Mouse (Mus musculus) inflammation-experienced regulatory T-cells, adult 6 months (primary cell): ENCODE measurements around the gene Plekha4. TPM values are rescaled to one million over a fixed set of nuclear protein-coding genes. Genes with fewer than 3 reads are reported as not detected.
A peak's percentile ranks its signal among the peaks of the same experiment; 100 is the strongest.

Experiments used
- ATAC-seq: one replicate; pipeline ENCODE4 v1.8.0; 2017
- polyA plus RNA-seq, 3 experiments: library from polyadenylated mRNA; unstranded; fragments of 100-300 nt; shearing (Covaris generic); gene quantifications; one replicate each; pipeline ENCODE4 v1.2.1; 2017

Plekha4 gene
- polyA plus RNA-seq, 3 experiments from 2014 or later: 0.36 to 0.78 (median 0.53) TPM

DNA sequence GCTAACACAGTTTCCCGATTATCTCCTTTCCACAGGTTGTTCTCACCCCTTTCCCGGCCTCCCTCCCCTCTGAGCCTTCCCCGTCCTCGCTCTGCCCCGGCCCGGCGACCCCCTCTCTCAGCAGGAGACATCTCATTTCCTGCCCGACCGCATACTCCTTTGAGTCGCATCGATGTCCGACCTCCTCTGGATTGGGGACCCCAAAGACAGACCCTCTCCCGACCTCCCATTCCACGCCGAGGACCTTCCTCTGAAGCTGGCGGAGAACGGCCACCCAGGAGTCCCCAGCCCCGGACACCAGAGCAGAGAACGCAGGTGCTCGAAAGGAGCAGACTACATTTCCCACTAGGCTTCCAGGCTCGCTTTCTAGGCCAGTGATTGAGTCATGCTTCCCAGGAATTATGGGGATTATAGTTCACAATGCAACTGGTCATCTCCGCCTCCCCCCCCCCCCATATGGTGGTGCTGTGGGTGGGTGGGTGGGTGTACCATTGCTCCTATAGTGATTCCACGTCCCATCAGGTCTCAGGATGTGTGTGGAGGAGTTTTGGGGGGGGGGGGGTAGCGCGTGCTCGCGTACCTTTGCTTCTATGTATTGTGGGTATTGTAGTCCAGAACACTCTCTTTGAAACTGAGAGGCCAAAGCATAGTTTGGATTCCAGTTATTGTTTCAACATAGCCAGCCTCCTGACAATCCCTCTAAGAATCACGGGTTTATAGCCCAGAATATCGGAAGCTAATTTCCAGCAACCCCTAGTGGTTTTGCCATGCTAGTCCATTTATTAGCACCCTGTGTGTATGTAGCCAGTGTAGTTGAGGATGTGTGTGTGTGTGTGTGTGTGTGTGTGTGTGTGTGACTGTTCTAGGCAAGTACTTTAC, 12.3 kb downstream of the Plekha4 start:
- no peak for ATAC-seq

- no peak for ATAC-seq
Measured at GRCm38 (mm10) chr7:45539095-45539494, 13.0 kb downstream of the Plekha4 start.

GRCm38 (mm10) chr7:45540213-45540612, 14.1 kb downstream of the Plekha4 start:
- ATAC-seq: no peak

DNA sequence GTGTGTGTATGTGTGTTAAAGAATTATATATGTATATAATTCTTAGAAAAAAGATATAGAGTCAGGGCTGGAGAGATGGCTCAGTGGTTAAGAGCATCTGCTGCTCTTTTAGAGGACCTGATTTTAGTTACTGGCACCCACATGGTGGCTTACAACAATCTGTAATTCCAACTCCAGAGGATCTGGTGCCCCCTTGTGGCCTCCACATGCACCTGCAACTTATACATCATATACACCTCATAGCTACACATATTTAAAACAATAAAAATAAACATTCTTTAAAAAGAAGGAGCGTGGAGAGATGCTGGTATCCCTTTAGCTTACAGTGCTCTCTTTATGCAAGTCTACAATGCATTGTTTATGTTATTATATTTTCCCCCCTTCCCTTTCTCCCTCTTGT, 18.4 kb downstream of the Plekha4 start:
- ATAC-seq: no peak

GRCm38 (mm10) chr7:45549641-45550436, 23.7 kb downstream of the Plekha4 start:
- ATAC-seq: no peak

DNA sequence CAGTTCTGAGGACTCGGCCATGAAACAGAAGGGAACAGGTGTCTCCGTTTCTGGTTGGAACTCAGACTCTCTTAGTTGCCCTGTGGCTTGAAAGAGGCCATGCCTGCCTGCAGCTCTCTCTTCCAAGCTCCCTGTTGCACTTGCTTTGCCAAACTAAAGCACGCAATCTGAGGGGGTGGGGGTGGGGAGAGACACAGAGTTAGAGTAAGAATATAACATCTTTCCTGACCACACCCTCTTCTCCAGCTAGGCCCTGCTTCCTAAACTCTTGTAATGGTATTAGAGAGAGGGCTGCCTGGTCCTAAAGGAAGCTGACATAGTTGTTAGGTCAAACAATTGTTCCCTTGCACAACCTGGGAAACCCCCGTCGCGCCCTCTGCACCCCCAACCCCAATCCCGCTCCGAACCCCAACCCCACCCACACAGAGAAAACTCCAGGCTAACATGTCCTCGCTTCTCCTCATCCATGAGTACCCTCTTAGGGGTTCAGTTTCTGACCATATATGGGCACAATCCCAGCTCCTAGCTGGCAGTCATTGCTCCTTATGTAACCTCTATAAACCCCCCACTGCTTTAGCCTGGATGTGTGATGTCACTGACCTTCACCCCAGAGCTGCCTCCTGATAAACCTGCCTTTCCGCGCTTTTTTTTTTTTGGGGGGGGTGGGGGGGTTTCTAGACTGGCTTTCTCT, 24.8 kb downstream of the Plekha4 start:
- no peak for ATAC-seq

- no peak for ATAC-seq
Measured at GRCm38 (mm10) chr7:45551512-45551883, 25.4 kb downstream of the Plekha4 start.

- ATAC-seq: no peak
Measured at GRCm38 (mm10) chr7:45553519-45553918, 27.4 kb downstream of the Plekha4 start.

GRCm38 (mm10) chr7:45553990-45554389, 27.9 kb downstream of the Plekha4 start:
- ATAC-seq: no peak

DNA sequence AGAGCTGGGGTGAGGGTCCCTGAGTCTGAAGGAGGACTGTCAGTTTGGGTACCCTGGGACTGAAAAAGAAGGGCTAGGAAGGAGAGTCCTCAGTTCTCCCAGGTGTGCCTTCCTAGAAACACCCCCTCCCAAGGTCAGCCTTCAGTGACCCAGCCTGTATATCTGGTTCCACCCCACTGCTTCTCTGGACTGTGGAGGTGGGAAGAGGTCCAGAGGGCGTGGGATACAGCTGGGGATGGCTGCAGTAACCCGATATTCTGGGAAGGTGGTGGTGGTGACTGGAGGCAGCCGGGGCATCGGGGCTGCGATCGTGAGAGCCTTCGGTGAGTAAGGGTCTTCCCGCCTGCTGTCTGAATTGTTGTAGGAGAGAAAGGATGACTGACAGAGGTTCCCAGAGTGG, 28.6 kb downstream of the Plekha4 start, which contains the start of gene Hsd17b14:
Gene Hsd17b14 (plus strand): TSS at position 150 of the 400 bp plus-strand sequence.
- ATAC-seq: no peak

DNA sequence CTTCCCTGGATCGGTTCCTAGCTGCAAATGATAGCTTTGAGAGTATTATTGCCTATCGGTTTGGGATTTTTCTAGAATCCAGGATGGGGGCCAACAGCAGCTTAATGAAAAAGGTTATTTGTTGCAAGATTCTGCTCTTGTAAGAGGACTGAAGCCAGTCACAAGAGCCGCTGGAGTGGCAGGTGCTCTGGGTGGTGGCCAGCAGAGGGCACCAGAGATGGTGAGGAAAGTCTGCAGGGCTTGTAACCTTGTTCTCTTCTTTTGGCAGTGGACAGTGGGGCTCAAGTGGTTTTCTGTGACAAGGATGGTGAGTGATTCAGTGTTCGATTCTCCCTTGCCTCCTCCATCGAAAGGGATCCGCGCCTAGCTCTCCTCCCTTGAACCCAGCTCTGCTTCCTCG, 29.7 kb downstream of the Plekha4 start:
- ATAC-seq: peak; percentile 43

- no peak for ATAC-seq
Measured at GRCm38 (mm10) chr7:45558907-45559306, 32.8 kb downstream of the Plekha4 start.

DNA sequence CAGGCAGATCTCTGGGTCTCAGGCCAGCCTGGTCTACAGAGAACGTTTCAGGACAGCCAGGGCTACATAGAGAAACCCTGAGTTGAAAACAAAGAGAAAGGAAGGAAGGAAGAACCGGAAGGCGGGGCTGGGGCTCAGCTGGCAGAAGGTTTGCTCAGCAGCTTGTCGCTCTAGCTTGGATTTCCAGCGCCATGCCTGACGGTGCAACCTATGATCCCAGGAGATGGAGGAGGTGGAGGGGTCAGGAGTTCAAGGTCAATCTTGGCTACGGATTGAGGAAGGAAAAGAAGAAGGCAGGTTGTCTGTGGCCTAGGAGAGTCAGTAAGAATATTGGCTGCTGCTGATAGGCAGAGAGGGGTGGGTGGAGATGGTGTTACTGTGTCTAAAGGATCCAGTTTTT, 34.1 kb downstream of the Plekha4 start:
- no peak for ATAC-seq

- ATAC-seq: peak; percentile 89
Measured at GRCm38 (mm10) chr7:45560843-45561623, 34.9 kb downstream of the Plekha4 start.

GRCm38 (mm10) chr7:45561624-45562520, 35.7 kb downstream of the Plekha4 start:
- ATAC-seq: no peak

DNA sequence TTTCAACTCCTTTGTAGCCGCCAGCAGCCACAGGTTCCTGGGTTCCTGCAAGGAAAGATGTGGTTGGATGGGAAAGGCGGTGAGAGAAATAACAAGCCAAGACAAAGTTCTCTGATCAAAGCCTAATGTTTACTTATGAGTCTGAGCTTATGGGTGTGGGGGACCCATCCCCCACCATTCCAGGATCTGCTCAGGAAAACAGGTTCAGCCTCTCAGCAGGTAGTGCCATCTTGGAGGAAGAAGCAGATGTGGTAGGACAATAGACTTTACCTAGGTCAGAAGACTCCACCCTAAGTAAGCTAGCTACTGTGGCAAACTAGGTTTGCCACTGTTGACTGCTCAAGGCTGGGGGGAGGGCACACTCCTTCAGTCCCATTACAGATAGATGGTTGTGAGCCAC, 38.7 kb downstream of the Plekha4 start:
- no peak for ATAC-seq

- no peak for ATAC-seq
Measured at GRCm38 (mm10) chr7:45565446-45565845, 39.3 kb downstream of the Plekha4 start.

DNA sequence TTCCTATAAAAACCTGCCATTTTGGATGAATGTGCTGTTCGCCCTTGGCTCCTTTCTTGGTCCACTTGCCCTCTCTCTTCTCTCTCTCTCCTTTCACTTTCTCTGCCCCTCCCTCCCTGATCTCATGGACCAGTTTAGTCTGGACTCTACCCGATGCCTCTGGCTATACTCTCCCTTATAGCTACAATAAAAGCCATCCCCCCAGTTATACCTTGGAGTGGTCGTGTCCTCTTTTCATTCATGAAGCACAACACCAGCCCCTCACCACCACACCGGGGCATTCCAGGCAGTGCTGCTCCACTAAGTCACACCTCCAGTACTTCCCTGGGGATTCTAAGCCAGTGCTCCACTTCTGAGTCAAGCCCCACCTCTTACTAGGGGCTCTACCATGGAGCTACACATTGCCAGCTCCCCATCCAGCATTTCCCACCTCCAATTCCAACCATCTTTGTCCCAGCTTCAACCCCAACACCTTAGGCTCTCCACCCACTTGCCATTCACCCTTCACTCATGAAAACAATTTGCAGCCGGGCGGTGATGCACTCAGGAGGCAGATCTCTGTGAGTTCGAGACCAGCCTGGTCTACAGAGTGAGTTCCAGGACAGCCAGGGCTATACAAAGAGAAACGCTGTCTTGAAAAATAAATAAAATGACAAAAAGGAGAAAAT, 41.1 kb downstream of the Plekha4 start:
- ATAC-seq: no peak

DNA sequence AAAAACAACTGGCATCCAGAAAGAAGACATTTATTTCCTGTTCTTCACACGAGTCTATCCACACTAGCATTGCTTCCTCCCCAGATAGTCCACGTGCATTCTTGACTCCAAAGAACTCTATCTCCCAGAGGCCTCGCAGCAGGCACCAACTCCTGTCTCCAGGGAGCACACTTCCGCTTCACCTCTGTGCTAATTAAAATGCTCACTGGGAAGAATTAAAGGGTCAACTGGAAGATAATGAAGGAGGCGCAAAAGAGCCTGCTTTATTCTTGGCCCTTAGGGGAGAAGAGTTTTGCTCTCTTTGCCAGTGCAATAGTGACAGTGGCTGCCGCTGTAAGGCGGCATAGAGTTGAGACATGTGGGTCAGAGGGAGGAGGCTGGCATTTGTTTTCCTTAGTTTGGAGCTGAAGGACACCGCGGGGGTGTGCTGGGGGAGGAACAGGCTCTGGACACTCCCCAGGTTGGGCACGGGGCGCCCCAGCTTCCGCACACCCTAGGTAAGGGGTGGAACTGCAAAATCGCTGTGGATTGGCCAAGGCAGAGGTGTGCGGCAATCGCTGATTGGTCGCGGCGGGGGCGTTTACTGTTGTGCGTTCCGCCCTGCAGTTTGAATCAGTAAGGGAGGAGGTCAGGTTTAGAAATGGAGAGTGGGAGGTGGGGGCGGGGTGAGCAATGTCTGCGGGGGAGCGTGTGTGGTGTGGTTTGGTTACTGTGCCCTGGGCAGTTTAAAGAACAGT, 41.8 kb downstream of the Plekha4 start:
- peak; percentile 96 for ATAC-seq
